Mouse (Mus musculus): ENCODE measurements at regions not wholly inside any gene's neighbourhood (a gene's known extent, or its start where the extent isn't known, plus 50 kb on each side); places are given as distances from the start of the nearest gene placed in this dataset.

DNA sequence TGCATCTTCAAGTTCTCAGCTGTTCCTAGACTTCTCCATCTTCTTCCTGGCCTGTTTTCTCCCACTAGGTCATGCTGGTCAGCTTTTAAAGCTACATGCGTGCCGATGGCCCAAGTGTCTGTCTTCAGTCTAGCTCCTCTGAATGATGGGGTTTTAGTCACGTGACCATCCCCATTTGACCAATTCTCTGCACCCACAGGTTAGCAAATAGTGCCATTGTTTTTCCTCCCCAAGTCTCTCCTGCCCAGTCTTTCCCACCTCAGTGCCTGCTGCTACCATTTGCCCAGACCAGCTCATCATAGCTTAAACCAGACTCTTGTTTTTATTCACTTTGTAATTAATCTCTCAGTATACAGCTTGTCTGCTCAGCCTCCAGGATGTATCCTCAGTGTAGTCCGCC is 62.3 kb downstream of the Zfp706 start:
- DNase-seq (ENCODE audit: low spot score), result no peak

DNA sequence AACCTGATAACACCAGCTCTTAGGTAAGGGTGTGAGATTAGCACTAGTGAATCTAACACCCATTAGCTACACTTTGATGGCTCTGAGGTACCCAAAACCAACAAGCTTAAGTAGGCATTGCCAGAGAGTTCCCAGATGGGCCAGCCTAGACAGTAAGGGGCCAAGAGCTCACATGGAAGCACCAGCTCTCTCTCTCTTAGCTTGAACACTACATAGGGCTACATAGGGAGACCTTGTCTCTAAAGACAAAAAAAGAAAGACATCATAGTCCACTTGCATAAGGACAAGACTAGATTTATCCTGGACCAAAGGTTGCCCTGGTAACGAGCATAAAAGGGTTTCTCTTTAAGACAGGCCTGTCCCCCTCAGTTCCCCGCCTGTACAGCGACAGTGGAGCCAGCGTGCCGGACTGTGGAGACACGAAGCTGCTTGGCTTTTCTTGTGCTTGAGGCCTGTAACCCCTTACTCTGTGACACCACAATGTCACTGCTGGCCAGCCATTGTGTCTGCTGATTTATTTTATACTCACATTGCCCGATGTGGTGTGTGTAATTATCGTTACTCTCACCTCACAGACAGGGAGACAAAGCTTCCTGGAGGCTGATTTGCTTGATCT is 62.9 kb downstream of the Zfp706 start:
- DNase-seq (ENCODE audit: low spot score), result no peak

DNA sequence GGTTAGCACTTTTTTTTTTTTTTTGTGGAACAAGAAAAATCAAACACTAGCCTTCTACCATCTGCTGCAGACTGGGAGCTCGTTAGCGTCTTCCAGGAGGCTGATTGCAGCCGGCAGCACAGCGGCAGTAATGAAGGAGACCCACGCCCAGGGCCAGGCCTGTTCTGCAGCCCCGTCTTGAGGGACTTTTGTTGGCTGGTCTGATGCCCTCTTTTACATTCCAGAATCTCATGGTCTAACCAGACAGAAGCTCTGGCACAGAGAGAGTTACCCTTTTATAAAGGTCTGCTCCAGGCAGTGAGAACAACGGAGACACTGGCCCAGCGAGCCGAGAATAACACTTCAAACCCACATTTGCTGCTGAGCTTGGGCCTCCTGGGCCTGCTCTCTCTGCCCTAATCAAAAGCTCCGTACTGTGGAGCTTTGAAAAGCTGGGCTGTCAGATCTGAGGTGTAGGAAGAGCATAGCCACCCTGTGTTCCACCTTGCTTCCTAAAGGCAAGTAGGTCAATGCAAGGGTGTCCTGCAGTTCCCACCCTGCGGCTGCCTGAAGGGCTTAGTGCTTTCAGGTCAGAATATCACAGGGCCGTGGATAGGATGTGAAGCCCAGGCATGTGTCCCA is 64.0 kb downstream of the Zfp706 start:
- no peak for DNase-seq (ENCODE audit: low spot score)

DNA sequence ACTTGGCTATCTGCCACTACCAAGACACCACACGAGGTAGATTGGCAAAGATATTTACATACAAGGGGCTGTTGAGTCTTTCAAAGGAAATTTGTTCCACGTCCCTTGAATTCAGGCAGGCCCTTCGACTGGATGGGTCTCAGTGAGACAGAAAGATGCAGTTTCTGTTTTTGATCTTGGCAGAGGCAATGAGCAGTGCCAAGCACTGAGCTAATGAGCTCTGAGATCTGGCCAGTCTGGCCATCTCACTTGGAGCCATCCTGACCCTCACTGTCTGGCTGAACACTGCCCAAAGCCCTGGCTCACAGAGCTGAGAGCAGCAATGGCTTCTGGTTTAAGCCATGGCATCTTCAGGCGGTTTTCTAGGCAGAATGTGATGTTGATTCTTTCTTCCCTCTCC is 65.3 kb downstream of the Zfp706 start:
- DNase-seq (ENCODE audit: low spot score), result no peak

DNA sequence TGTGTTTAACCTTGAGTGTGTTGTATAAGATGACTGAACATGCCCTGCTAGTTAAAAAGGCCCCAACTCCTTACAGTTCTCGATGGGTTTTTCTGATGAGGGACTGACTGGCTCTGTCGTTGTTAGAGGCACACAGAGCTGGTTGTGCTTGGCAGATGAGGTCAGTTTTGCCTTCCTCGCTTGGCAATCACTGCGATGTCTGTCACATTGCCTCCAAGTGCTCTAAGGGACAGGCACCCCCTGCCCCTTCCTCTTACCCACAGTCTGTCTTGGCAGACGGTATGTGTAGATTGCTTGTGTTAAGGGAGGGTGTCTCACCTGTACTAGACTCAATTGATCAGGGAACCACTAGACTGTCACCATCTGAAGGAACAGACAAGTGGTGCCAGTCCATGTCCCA is 65.8 kb downstream of the Zfp706 start:
- DNase-seq (ENCODE audit: low spot score), result no peak

DNA sequence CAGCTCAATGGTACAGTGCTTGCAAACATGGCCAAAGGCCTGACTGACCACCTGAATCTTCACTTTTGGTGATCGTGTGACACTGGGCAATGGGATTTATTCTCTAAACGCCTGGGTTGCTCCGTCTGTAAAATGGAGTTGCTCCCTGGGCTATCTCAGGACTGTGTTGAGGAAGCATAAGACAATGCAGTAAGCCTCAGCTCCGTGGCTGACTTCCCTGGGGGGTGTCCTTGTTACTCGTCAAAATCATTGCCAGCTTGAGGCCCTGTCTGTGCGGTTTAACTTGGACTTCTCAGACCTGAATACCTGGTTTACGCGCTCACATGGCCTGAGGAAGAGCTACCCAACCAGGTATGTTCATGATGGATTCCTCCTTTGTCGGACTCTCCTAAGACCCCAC is 68.0 kb downstream of the Zfp706 start:
- DNase-seq (ENCODE audit: low spot score), result no peak

DNA sequence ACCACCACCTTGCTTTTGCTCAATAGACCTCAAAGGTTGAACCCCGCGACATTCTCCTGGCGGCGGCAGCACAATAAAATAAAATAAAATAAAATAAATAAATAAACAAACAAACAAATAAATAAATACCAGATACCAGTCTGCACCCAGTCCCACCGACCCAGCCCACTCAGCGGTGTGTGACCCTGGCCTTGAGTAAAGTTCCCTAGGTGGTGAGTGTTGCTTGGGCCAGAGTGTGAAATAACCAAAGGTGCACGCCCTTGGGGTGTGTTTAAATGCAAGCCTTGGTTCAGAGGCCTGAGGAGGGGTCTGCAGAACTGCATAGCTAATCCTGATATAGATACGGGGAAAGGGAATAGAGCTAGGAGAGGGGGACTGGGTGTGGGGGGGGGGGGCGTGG is 68.4 kb downstream of the Zfp706 start:
- DNase-seq (ENCODE audit: low spot score), result no peak

DNA sequence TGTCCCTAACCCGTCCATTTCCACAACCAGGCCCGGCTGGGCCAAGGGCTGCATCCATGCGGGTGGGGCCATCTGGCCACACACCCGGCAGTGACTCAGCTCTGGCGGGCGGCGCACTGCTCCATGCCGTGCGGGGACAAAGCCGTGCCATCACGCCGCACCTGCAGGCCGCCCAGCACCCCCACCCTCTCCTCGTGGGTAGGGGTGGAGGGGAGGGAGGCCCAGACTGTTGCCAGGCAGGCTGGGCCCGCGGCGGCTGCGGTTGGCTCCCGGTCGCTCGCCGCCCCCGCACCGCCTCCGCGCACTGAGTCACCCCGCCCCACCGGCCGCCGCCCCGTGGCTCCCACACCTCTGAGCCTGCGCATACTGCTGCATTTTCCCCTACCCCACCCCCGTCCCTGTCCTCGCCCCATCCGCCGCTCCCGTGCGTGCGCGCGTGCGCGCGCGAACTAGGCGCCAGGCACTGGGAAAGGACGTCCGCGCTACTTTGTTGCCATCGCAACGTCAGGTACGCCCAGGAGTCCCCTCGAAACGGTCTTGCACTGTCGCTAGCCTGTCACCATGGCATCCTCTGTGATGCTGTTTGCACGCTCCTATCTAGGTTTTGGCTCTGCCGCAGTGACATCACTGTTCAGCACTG is 68.9 kb downstream of the Zfp706 start:
- DNase-seq (ENCODE audit: low spot score), result peak; percentile 86

DNA sequence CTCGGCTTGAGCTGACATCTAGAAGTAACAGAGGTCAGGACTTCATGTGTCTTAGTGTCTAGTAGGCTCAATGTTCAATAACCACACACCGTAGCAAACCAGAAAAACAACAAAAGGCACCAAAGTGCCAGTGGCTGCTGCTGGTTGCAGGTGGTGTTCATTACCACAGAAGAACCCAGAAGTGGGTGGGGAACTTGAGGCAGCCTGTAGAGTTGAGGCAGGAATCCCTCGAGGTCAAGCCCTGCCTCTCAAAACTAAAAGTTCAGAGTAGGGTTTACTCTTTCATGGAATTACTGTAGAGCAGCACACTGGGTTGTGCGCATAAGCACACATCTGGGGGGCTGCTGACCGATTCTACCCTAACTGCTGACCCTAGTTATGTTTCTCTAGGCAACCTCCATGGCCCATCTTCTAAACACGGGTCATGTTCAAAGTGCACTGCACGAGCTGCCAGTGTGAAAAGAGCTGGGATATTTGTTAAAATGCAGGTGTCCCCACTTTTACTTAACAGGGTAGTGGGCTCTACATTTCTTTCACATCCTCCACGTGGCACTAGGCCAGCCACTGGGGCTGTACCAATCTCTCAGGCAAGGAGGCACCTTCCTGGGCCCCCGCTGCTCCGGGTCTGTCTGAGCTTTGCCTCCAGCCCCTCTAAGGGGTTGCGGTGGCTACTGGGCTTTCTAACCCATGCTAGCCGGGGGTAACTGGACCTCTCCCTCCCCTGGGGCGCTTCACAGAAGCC is 69.6 kb downstream of the Zfp706 start:
- no peak for DNase-seq (ENCODE audit: low spot score)

DNA sequence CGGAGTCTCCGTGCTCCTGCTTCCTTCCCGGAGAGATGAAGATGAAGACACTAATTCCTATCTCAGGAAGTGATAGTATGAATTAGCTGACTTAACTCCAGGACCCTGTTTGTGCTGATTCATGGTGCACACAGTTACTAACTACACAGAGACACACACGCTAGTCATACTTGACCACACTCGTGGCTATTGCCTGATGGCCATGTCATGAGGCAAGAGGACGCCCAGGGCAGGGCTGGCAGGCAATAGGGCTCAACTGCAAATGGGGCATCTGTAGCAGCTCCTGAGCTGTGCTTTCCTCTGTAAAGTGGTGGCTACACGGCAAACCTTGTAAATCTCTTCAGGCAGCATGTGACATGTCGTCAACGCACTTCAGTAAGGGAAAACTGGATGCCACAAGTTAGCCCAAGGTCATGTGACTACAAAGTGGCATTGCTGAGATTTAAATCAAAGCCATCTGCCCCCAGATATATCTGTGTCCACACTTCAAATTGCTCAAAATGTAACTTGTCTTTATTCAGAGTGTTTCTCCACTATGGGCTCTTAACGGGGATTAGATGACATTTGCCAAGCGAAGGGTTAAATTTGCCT is 70.4 kb downstream of the Zfp706 start:
- no peak for DNase-seq (ENCODE audit: low spot score)

DNA sequence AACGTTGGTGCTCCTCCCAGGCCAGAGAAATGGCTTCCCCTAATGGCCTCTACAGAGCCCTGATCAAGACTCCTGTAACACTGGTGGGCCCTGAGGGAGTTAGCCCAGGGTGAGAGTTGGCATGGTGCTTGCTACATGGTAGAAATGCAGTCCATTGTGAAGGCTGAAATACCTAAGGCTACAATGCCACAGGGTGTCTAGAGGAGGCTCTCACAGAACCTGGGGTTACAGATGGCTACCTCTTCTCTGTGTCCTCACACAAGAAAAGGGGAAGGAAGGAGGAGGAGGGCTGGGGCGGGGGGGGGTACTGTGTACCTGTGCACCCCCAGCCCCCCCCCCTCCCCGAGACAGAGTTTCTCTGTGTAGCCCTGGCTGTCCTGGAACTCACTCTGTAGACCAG is 72.8 kb downstream of the Zfp706 start:
- no peak for DNase-seq (ENCODE audit: low spot score)

DNA sequence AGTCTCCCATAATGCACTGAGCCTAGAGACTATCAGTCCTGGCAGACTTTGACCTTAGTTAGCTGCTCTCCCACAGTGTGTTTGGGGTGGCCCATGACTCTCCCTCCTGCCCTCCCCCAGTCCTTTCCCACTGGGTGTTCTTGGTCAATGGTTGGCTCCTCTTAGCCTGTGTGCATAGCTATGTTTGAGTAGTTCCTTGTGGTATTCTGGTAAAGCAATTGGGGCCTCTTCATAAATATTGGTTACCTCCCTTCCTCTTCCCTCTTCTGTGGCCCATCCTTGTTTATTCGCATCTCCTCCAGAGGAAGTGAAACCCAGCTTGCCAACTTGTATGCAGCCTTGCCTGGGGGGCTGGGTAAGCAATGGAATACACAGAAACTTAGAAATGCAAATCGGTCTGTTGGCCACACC is 74.0 kb downstream of the Zfp706 start:
- DNase-seq (ENCODE audit: low spot score), result peak; percentile 15

DNA sequence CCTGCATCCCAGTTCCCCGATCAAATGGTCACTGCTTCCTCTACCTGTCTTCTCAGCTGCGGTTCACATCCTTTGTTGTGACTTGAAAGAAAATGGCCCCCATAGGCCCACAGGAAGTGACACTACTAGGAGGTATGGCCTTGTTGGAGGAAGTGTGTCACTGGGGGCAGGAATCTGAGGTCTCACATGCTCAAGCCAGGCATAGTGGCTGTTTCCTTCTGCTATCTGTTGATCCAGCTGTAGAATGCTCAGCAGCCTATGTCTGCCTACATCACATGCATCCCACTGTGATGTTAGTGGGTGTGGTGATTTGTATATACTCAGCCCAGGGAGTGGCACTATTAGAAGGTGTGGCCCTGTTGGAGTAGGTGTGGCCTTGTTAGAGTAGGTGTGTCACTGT is 76.1 kb downstream of the Zfp706 start:
- no peak for DNase-seq (ENCODE audit: low spot score)

DNA sequence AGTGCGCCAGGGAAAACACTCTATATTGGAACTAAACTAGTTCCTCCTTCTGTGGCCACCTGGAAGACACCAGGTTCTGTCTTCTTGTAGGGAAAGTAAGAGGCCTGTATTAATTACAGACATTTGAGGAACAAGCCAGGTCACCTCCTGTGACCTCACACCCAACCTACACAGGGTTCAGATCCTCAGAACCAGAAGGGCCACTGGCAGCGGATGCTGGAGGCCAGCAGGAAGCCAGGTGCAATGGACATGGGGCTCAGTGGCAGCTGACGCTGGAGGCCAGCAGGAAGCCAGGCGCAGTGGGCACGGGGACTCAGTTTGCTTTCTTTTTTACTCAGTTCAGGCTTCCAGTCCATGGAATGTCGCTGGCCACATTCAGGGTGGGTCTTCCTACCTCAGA is 77.1 kb downstream of the Zfp706 start:
- DNase-seq (ENCODE audit: low spot score), result no peak

DNA sequence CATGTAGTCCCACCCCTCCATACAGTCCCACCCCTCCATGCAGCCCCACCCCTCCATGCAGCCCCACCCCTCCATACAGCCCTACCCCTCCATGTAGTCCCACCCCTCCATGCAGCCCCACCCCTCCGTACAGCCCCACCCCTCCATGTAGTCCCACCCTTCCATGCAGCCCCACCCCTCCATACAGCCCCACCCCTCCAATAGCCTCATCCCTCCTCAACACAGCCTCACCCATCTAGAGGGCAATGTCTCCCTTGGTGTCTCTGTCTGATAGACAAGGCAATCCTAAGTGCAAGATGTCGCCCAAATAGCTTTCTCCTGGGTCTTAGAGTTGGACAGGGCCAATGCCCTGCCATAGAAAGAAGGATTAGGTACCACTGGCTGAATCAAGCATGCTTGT is 77.8 kb downstream of the Zfp706 start:
- DNase-seq (ENCODE audit: low spot score), result no peak

DNA sequence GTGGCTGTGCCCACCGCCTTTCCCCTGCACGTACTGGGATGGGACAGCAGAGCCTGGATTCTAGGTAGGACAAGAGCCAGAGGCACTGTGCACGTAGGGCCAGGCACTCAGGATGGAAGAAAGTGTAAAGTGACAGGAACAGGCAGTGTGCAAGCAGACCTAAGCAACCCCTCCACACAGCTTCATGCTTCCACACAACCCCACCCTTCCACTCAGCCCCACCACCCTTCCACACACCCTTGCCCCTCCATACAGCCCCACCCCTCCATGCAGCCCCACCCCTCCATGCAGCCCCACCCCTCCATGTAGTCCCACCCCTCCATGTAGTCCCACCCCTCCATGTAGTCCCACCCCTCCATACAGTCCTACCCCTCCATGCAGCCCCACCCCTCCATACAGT is 78.5 kb downstream of the Zfp706 start:
- DNase-seq (ENCODE audit: low spot score), result no peak

DNA sequence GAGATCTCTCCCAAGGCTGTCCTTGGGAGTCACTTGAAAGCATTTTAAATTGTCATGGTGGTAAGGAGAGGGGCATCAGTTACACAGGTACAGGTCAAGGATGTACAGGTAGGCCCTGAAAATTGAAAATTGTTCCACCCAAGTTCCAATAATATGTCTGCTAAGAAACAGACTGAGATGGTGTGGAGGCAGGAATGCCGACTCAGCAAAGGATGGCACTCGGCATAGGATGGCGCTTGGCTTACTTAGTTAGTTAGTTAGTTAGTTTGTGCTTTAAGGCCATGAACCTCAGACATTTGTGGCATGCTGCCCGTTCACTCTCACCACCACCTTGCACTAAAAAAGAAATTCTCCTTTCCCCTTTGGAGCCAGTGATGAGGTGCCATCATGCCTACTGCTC is 78.9 kb downstream of the Zfp706 start:
- DNase-seq (ENCODE audit: low spot score), result no peak

DNA sequence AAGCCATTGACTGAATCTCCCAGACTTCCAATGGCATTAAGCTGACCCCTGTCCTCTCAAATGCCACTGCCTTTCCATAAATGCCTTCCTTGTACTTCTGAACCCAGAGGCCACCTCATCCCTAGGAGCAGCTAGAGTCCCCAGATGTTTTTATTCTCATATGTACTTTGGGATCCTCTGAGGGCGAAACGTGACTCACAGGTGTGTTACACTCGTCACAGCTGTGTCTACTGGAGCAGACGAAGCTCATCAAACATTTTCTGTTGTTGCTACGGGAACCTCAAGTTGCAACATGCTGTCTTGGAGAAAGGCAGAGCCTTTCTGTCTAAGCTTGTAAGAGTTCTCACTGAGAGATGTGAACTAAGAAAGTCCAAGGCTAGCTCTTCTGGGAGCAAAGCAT is 80.1 kb downstream of the Zfp706 start:
- no peak for DNase-seq (ENCODE audit: low spot score)

DNA sequence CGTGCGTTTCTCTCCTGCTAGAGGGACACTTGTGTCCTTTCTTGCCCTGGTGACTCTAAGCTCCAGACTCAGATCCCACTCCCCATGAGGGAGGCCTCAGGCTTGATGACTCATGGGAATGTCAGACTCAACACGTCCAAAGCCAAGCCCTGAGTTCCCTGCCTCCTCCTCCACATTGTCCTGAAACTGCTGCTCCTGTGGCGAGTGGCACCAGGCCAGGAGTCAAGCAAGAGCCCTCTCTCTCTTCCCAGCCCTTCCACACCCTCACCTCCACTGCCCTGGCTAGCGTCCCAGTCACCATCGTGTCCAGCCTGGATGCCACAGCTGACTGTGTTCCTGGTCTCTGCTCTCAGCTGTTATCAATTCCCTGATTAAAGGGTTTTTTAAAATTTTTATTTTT is 83.4 kb downstream of the Zfp706 start:
- DNase-seq (ENCODE audit: low spot score), result no peak

DNA sequence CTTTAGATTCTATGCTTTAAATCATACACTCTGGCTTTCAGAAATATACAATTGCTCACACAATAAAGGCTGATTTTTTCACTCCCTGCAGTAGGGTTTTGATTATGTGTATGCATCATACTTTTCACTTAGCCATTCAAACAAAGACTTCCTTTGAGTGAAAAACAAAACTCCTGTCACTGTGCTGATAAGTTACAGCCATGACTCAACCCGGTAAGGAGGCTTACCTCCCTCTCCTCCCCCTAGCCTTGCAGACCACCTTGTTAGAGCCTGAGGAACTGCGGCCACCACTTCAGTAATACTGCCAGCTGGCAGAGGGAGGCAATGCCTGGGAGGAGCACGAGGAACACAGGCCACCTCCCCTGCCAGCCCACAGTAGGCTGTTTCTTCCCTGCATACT is 86.2 kb downstream of the Zfp706 start:
- no peak for DNase-seq (ENCODE audit: low spot score)

DNA sequence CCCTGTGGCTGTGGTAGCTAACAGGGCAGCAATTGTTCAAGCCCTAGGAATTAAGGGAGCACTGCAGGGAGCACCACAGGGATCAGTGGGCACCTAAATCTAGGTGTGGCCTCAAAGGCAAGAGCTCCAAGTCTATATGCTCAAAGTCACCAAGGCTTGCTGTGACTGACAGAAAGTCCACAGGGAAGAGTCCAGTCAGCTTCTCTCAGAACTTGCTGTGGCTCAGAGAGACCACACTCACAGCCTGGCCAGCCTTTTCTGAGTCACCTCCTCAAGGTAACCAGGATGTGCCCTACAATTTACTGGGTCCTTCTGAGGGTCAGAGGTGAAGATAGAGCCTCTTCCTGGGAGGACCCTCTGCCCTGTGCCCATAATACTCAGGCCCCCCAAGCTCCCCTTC is 86.7 kb downstream of the Zfp706 start:
- no peak for DNase-seq (ENCODE audit: low spot score)

DNA sequence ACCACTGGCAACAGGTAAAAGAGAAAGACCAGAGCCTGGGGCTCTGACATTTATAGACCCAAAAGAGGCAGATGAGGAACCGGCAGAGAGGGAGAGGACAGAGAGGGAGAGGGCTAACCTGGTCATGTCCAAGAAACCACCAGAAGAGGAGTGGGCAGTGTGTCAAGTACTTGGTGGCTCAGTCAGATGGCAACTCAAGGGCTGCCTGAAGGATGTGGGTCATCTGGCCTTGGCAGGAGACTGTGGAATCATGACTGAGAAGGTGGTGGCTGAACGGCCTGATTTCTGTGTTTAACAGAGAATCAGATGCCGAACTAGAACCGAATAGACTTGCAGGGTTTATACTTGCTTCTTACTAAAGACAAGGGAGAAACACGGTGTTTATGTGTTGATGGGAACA is 87.9 kb downstream of the Zfp706 start:
- DNase-seq (ENCODE audit: low spot score), result no peak

DNA sequence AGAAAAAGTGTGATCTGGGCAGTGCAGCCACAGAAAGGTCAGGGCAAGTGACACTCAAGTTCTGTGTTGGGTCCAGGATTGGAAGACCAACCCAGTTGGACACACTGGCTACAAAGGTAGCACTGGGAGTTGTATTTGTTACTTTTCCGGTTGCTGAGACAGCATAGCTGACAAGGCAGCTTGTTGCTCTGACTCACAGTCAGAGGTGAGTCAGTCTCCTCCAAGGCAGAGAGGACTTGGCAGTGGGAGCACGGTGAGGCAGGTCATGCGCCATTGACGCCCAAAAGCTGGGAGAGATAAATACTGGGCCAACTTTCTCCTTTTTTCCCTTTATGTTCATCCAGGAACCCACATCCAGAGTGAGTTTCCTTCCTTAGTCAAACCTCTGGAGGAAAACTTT is 88.4 kb downstream of the Zfp706 start:
- DNase-seq (ENCODE audit: low spot score), result no peak

All from heart, adult 8-10 months (tissue).